Mouse (Mus musculus) fibroblast of lung, adult 2 months (primary cell): Measurements from ENCODE around the gene Tpbgl.

Experiments
- DNase-seq: peaks from one replicate; pipeline ENCODE4 v3.0.0-alpha.2; 2011; ENCODE audit warnings: low read depth

Gene Tpbgl

GRCm38 (mm10) chr7:99642078-99642477 is 15.2 kb upstream of the Tpbgl start:
- DNase-seq: no peak

GRCm38 (mm10) chr7:99641245-99641644 is 14.3 kb upstream of the Tpbgl start:
- no peak for DNase-seq

DNA sequence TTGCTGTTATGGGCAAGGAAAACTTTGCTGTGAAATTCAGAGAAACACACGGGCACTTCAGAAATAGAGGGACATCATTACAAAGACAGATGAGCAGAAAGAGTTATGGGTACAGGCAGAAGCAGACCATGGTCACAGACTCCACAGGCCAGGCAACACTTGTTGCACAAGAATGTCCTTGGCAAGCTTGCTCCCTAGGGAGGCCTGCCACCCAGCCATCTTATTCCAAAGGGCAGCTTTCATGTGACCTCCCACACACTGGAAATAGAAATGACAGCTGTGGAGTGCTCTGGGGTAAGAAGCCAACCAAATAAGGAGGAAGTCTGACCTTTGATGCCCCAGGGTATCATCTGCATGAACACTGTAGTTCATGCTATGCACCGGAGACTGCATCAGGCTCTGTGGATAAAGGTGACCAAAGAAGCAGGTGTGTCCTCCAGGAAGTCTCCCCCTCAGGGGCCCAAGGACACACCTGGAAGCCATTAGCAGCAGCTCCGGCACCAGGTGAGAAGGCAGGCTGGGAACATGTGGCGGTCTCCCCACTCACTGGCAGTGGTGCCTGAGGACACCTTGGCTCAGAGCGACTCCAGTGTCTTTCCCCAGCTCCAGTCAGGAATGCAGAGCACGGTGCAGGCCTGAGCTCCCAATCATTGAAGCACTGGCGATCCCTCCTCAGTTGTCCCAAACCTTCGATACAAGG is 7.2 kb upstream of the Tpbgl start:
- DNase-seq: no peak

DNA sequence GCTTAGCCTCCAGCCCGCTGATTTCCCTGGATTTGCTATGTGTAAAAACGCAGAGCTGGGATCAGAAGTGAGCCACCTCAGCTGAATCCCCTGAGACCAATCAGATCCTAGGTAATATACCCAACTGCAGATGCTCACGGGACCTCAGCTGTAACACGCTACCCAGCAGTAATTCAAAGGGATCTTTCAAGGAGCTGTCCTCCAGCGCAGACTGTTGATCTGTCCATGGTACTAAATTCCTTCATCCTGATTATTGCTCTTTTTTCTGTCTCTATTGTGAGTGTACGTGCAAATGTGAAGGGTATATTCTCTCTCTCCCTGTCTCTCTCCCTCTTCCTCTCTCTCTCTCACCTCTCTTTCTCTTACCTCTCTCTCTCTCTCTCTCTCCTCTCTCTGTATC is 5.4 kb upstream of the Tpbgl start:
- no peak for DNase-seq

- DNase-seq: no peak
Measured at GRCm38 (mm10) chr7:99627366-99627765, 463 bp upstream of the Tpbgl start.

GRCm38 (mm10) chr7:99625722-99626375 is 1.1 kb downstream of the Tpbgl start:
- DNase-seq: peak; percentile 22

- no peak for DNase-seq
Measured at GRCm38 (mm10) chr7:99618860-99619259, 8.0 kb downstream of the Tpbgl start.

DNA sequence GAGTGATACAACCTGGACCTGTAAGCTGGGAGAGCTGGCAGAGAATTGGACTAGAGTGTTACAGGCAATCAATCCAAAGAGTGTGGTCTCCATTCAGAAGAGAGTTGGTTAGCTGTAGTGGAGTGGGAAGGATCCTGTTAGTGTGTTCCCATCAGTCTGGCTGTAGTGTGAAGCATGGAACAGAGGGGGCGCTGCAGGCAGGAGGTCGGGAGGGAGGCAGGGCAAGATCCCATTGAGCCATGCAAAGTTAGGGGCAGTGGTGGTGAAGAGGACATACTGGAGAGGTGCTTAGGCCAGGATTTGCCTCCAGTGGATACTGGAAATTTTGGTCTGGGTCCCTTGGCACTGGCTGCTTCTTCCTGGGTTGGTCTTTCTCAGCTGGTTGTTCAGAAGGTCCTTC is 8.6 kb downstream of the Tpbgl start:
- no peak for DNase-seq

- no peak for DNase-seq
Measured at GRCm38 (mm10) chr7:99607632-99608031, 19.3 kb downstream of the Tpbgl start.

DNA sequence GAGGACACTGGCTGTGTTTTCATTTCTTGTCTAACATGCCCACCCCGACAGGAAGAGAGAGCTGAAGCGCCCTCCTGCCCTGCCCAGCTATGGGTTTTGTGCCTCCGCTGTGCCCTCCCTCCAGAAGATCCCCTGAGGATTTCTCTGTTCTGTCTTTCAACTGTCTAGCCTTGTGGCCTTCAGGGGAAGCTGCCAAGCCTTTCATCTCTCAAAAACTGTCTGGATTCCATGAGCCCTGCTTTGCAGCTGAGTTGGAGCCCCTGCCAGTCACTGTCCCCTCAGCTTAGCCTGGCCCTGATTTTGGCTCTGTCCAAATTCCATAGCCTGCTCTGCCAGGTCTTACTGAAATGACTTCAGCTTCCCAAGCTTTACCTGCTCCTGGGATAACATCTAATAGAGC is 20.1 kb downstream of the Tpbgl start:
- no peak for DNase-seq

- no peak for DNase-seq
Measured at GRCm38 (mm10) chr7:99606303-99606702, 20.6 kb downstream of the Tpbgl start.

DNA sequence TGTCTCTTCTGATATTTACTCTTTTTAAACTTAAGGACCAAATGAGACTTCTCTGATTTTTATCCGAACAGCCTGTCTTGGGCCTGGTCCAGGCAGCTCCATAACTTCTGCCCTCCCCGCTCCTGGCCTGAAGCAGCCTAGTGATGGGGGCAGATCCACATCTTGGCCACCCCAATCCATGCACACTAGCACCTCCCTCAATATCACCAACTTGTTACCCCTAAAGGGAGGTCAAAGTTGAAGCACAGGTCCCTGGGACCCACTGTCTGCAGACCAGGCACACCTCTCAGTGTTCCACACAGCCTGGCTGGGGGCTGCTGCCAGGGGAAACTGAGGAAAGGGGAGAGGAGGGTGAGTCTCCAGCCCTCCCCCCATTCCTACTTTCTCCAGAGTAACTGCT is 21.8 kb downstream of the Tpbgl start:
- no peak for DNase-seq

DNA sequence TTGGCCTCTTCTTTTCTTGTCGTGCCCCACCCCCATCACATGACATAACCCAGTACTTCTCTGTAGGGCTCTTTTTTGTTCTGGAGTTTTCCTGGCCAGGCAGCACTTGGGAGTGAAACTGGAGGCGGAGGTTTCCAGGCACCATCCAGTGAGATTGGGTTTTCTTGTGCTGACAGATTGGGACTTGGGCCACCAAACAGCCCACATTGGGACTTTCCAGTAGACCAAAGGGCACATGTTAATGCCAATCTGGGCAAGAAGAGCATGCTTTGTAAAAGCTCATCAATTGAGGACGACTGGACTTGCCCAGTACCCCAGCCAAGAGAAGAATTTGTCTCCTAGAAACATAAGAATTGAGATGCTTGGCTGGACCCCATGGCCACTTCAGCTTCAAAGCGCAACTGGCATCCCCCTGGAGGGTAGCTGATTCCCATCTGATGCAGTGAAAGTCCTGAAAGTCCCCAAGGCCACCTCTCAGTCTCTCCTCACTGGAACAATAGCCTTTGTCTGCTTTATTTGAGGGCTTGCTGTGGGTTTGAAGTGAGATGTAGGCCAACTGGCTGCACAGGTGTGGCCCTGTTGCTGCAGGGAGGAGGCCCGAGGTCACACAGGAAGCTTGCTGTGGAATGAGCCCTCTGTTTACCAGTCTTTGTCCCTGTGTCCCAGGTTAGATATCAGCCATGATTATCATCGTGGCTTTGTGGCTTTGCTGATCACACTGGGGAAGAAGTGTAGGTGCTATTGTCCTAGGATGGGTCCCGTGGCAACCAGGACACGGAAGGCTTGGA is 22.8 kb downstream of the Tpbgl start:
- no peak for DNase-seq

DNA sequence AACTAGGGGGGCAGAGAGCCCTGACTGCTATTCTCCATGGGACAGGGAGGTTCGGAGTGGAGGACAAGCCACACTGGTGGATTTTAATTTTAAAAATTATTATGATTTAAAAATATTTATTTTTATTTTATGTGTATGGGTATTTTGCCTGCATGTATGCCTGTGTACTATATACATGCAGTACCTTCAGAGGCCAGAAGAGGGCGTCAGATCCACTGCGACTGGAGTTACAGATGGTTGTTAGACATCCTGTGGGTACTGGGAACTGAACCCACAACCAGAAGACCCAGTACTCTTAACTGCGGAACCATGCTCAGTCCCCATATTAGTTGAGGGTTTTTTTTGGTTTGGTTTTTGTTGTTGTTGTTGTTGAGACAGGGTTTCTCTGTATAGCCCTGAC is 28.2 kb downstream of the Tpbgl start:
- DNase-seq: no peak

- DNase-seq: no peak
Measured at GRCm38 (mm10) chr7:99593868-99594803, 32.8 kb downstream of the Tpbgl start.

- no peak for DNase-seq
Measured at GRCm38 (mm10) chr7:99592669-99593068, 34.2 kb downstream of the Tpbgl start.

- DNase-seq: no peak
Measured at GRCm38 (mm10) chr7:99590646-99591045, 36.3 kb downstream of the Tpbgl start.

DNA sequence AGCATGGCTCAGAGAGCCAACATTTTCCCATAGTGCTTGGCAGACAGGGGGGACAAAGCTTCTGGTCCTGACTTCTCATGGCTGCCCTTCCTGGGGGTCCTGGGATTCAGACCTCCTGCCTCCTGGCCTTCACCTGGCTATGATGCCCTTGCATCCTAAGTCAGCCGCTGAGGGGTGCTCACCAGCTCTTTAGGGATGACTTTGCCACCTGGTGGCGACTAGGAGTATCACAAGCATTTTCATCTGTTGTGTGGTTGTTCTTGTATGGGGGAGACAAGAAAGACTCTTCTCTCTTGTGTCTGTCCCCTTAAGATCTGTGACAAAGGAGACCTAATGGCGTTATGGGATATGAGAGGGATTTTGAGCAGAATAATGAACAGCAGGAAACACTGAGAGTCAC is 36.8 kb downstream of the Tpbgl start:
- DNase-seq: peak; percentile 12

GRCm38 (mm10) chr7:99585976-99586375 is 40.9 kb downstream of the Tpbgl start:
- no peak for DNase-seq

DNA sequence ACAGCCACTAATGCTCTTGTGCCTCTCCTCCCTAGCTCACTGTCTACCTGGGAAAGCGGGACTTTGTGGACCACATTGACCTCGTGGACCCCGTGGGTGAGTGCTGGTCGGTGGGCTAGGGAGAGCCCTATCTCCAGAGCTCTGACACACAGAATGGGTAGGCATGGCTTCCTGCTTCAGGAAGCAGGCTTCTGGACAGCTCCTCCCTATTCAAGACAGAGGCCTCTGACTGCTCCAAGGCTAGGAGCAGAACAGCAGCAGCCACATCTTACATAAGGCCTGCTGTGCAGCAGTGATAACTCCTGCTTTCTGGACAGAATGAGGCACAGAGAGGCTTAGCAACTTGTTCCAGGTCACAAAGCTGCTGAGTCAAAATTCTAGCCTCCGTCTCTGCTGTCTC is 43.3 kb downstream of the Tpbgl start:
- DNase-seq: no peak

DNA sequence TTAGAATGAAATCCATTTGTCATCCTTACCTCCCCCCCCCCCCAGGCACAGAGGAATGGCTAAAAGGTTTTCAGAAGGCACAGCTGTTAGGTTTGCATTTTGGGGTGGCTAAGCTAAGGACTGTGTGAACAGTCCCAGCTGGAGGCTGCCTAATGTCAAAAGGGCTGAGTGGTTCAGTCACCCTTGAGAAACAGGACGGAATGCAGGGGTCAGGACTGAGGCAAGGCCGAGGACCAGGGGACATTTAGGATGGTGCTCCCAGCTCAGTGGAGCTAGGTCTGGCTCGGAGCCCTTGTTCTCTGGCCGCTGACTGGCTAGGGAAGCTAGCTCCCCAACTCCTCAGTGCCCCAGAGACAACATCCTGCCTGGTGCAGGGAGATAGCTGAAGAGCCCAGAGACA is 44.0 kb downstream of the Tpbgl start:
- no peak for DNase-seq

DNA sequence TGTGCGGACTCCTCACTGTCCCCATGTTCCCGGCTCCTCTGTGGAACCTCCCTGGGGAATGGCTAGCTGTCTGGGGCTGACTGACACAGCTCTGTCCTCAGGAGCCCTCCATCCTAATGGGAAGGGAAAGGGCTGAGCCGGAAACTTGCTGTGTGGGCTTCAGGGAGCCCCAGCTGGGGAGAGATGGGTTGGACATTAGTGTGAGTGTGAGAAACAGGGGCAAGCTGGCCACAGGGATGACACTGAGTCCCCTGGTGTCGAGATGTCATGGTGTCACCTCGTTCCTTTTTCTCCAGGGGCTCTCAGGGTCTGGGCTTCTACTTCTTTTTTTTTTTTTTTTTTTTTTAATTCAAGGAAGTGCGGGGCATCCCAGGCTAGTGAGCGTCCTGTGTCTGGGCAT is 44.6 kb downstream of the Tpbgl start:
- no peak for DNase-seq
